Mouse (Mus musculus): ENCODE data around the gene Cfap126. TPM values are rescaled to one million over a fixed set of nuclear protein-coding genes. Genes with fewer than 3 reads are reported as not detected.
"Not testable (repeated sequence)": the region's sequence is repeated elsewhere in the genome, so short reads cannot be mapped to it uniquely, and the experiment has no call there.

The Cfap126 gene
- 2.2 and 2.8 TPM in 2 replicates for polyA plus RNA-seq (2016; fragmentation: Nextera tagmentation; extraction: Ambion mirVana)

DNA sequence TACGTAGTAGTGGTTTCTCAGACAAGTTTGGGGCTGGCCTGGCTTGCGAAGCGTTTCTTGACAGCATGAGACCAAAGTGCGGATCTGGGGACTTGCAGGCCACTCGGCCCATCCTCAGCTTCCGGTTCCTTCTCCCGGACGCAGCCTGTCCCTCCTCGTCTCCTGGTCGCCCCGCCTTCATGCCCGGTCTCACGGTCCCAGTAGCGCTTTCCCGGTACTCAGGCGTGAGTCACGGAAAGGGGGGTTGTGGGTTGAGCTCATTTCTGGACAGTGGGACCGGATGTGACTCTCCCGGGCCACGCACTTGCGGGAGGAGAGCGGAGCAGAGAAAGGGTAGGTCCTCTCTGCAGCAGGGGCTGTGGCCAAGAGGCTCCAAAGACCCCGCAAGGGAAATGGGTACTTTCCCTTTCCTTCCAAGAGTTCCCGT lies at the start of gene Cfap126:
Gene Cfap126 (plus strand): TSS at position 46 of the 427 bp plus-strand sequence.
- 1% methylated on average over 24 of the region's 24 CpGs for WGBS
- Histone ChIP-seq H3K36me3 (replicated peaks) (no peaks in the 10 kb centered on the region), H3K27ac (peak within 1 kb of the TSS; percentile 90), H3K4me3 (peak within 1 kb of the TSS; percentile 65), H3K4me1 (peaks cover 30% of the 10 kb centered on the region), H3K27me3 (ENCODE audit: poor library complexity, severe bottlenecking) (0 out of 2 replicates have a peak, but pooled peaks cover 7% of the 10 kb centered on the region), H3K9me3 (no peaks in the 10 kb centered on the region)
- peak; percentile 79 for DNase-seq (ENCODE audit: extremely low spot score, low spot score)

GRCm38 (mm10) chr1:171064491-171065242 lies 49.1 kb upstream of the Cfap126 start, which contains the start of gene Fcgr3:
TSS of gene Fcgr3 (minus strand) at chr1:171064935.
- peak; percentile 90 for DNase-seq (ENCODE audit: extremely low spot score, low spot score)
- H3K36me3 ChIP-seq (replicated peaks); H3K27ac ChIP-seq; H3K9me3 ChIP-seq: not testable (repeated sequence)
- WGBS: 2% methylated on average over 45 of the region's 75 CpGs
- H3K4me3 ChIP-seq: peak within 1 kb of the TSS; percentile 47
- H3K4me1 ChIP-seq: peaks cover 14% of the 10 kb centered on the region
- H3K27me3 ChIP-seq (ENCODE audit: poor library complexity, severe bottlenecking): peaks cover 47% of the 10 kb centered on the region

- not testable (repeated sequence) for DNase-seq (ENCODE audit: extremely low spot score, low spot score); H3K27ac ChIP-seq; H3K36me3 ChIP-seq (replicated peaks); H3K9me3 ChIP-seq
- Histone ChIP-seq H3K27me3 (ENCODE audit: poor library complexity, severe bottlenecking) (peaks cover 52% of the 10 kb centered on the region), H3K4me1 (peaks cover 16% of the 10 kb centered on the region), H3K4me3 (peak overlapping the region; percentile 43)
- WGBS: 2% methylated on average over 25 of the region's 35 CpGs
Observed at GRCm38 (mm10) chr1:171065243-171065587, 48.5 kb upstream of the Cfap126 start.

DNA sequence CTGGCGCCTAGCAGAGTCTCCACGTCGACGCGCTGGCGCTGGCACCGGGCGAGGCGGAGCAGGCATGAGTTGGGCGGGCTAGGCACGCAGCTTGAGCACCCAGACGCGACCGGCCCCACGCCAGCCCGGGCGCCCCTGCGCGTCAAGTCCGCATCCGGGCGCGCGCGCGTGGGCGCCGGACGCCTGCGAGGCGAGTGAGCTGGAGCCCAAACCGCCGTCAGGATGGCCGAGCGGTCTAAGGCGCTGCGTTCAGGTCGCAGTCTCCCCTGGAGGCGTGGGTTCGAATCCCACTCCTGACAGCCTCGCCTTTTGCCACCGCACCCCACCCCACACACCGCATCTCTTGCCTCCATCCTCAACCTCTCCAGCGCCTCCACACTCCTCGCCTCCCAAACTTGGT lies 48.0 kb upstream of the Cfap126 start:
- not testable (repeated sequence) for H3K9me3 ChIP-seq; H3K27ac ChIP-seq; DNase-seq (ENCODE audit: extremely low spot score, low spot score); H3K36me3 ChIP-seq (replicated peaks)
- H3K27me3 ChIP-seq (ENCODE audit: poor library complexity, severe bottlenecking): peaks cover 56% of the 10 kb centered on the region
- 4% methylated on average over 32 of the region's 45 CpGs for WGBS
- peaks cover 16% of the 10 kb centered on the region for H3K4me1 ChIP-seq
- peak overlapping the region; percentile 47 for H3K4me3 ChIP-seq

- not testable (repeated sequence) for H3K27ac ChIP-seq; DNase-seq (ENCODE audit: extremely low spot score, low spot score); H3K4me3 ChIP-seq; H3K36me3 ChIP-seq (replicated peaks); H3K9me3 ChIP-seq
- peaks cover 19% of the 10 kb centered on the region for H3K4me1 ChIP-seq
- 20% methylated on average over 3 of the region's 10 CpGs for WGBS
- H3K27me3 ChIP-seq (ENCODE audit: poor library complexity, severe bottlenecking): peaks cover 63% of the 10 kb centered on the region
Observed at GRCm38 (mm10) chr1:171066583-171066982, 47.1 kb upstream of the Cfap126 start.

DNA sequence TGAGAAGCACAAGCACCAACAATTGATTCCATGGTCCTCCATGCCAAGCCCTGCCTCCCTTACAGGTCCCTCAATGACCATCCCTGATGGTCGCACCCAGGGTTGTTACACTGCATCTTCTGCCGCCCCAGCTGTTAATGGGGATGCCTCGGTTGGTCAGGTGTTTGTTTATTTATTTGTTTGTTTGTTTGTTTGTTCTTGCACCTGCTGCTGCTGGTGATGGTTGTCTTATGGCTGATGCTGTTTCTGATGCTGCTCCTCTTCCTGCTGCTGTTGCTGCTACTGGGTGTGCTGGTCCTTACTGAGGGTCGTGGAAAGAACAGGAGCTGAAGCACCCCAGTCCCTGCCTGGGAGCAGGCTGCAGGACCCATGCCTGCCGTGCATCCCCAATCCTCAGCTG lies 45.8 kb upstream of the Cfap126 start:
- H3K27ac ChIP-seq; H3K36me3 ChIP-seq (replicated peaks); H3K4me3 ChIP-seq; H3K9me3 ChIP-seq; DNase-seq (ENCODE audit: extremely low spot score, low spot score): not testable (repeated sequence)
- Histone ChIP-seq H3K4me1 (peaks cover 19% of the 10 kb centered on the region), H3K27me3 (ENCODE audit: poor library complexity, severe bottlenecking) (peaks cover 61% of the 10 kb centered on the region)
- WGBS: 55% methylated on average over 5 of the region's 5 CpGs

DNA sequence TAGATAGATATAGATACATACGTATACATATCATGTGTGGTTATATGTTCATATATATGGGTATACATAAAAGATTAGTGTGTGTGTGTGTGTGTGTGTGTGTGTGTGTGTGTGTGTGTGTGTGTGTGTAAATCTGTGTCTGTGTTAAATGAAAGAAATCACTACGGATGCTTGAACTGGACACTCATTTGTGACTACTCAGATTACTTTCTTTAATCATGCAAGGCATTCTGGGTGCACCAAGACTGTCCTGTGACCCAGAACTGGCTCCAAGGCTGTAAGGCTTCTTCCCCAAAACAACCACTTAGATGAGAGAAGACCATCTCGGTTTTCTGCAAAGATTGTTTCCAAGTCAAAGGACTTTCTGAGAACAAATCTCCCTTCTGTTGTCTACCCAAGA lies 44.2 kb upstream of the Cfap126 start:
- H3K4me3 ChIP-seq; H3K27ac ChIP-seq; H3K36me3 ChIP-seq (replicated peaks); H3K9me3 ChIP-seq: not testable (repeated sequence)
- peaks cover 11% of the 10 kb centered on the region for H3K4me1 ChIP-seq
- 66% methylated on average over 3 of the region's 3 CpGs for WGBS
- peaks cover 57% of the 10 kb centered on the region for H3K27me3 ChIP-seq (ENCODE audit: poor library complexity, severe bottlenecking)
- peak; percentile 53 for DNase-seq (ENCODE audit: extremely low spot score, low spot score)

DNA sequence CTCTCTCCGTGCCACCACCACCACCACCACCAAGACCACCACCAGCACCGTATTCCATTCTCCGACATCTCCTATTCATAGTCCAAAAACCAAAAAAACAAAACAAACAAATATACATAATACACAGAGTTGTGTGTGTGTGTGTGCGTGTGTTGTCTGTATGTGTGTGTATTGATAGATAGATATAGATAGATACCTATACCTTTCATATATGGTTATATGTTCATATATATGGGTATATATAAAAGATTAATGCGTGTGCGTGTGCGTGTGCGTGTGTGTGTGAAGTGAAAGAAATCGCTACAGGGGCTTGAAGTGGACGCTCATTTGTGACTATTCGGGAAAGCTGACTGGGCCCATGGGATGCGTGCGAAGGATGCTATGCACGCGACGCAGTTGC lies 42.8 kb upstream of the Cfap126 start:
- not testable (repeated sequence) for DNase-seq (ENCODE audit: extremely low spot score, low spot score); H3K4me1 ChIP-seq; H3K9me3 ChIP-seq; H3K36me3 ChIP-seq (replicated peaks); H3K27ac ChIP-seq
- Histone ChIP-seq H3K27me3 (ENCODE audit: poor library complexity, severe bottlenecking) (peaks cover 49% of the 10 kb centered on the region), H3K4me3 (peak overlapping the region; percentile 22; the same call in 1 of the 2 replicates)
- 22% methylated on average over 16 of the region's 16 CpGs for WGBS

DNA sequence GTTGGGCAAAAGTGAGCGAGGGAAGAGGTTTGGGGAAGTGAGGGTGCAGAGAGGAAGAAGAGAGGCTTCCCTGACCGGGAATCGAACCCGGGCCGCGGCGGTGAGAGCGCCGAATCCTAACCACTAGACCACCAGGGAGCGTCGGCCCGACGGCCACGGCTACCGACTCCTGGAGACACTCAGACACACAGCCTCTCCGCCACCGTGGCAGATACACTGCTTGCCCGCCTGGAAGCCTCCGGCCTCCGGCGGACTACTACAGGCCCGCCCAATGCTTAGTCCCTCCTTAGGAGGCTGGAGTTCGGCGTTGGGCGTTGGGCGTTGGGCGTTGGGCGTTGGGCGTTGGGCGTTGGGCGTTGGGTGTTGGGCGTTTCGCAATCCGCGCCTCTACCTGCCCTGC lies 42.0 kb upstream of the Cfap126 start:
- H3K4me1 ChIP-seq; H3K9me3 ChIP-seq; DNase-seq (ENCODE audit: extremely low spot score, low spot score); H3K4me3 ChIP-seq; H3K27ac ChIP-seq; H3K36me3 ChIP-seq (replicated peaks): not testable (repeated sequence)
- peaks cover 45% of the 10 kb centered on the region for H3K27me3 ChIP-seq (ENCODE audit: poor library complexity, severe bottlenecking)
- WGBS: no CpG with 5 or more reads among the region's 35 CpGs

DNA sequence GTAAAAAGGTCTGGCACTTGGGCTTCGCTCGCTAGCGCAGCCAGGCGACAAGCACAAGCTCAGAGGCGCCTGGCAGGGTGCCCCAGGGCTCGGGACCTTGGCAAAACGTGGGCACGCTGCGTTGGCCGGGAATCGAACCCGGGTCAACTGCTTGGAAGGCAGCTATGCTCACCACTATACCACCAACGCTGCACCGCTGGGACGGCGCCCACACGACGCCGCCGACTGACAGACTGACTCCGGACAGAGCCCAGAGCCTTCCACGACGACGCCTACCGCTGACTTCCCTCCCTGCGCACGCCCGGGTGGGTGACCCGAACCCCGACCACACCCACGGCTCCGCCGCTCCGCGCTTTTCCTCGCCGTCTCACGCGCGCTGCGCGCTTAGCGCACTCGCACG lies 41.5 kb upstream of the Cfap126 start:
- H3K36me3 ChIP-seq (replicated peaks); DNase-seq (ENCODE audit: extremely low spot score, low spot score); H3K27ac ChIP-seq; H3K4me1 ChIP-seq; H3K9me3 ChIP-seq; H3K4me3 ChIP-seq: not testable (repeated sequence)
- peaks cover 48% of the 10 kb centered on the region for H3K27me3 ChIP-seq (ENCODE audit: poor library complexity, severe bottlenecking)
- no CpG with 5 or more reads among the region's 45 CpGs for WGBS

- peak; percentile 68 for DNase-seq (ENCODE audit: extremely low spot score, low spot score)
- H3K4me3 ChIP-seq: not testable (repeated sequence)
- WGBS: 19% methylated on average over 8 of the region's 10 CpGs
Observed at GRCm38 (mm10) chr1:171074283-171074682, 39.4 kb upstream of the Cfap126 start.

GRCm38 (mm10) chr1:171076176-171076575 lies 37.5 kb upstream of the Cfap126 start:
- 73% methylated on average over 5 of the region's 5 CpGs for WGBS
- H3K9me3 ChIP-seq; H3K4me3 ChIP-seq; H3K36me3 ChIP-seq (replicated peaks); DNase-seq (ENCODE audit: extremely low spot score, low spot score); H3K4me1 ChIP-seq; H3K27ac ChIP-seq: not testable (repeated sequence)
- peaks cover 43% of the 10 kb centered on the region for H3K27me3 ChIP-seq (ENCODE audit: poor library complexity, severe bottlenecking)

More at GRCm38 (mm10) chr1:171074283-171074682, 39.4 kb upstream of the Cfap126 start:
- H3K27me3 ChIP-seq (ENCODE audit: poor library complexity, severe bottlenecking): peaks cover 60% of the 10 kb centered on the region
- H3K27ac ChIP-seq; H3K36me3 ChIP-seq (replicated peaks); H3K9me3 ChIP-seq: not testable (repeated sequence)
- H3K4me1 ChIP-seq: peaks cover 12% of the 10 kb centered on the region

DNA sequence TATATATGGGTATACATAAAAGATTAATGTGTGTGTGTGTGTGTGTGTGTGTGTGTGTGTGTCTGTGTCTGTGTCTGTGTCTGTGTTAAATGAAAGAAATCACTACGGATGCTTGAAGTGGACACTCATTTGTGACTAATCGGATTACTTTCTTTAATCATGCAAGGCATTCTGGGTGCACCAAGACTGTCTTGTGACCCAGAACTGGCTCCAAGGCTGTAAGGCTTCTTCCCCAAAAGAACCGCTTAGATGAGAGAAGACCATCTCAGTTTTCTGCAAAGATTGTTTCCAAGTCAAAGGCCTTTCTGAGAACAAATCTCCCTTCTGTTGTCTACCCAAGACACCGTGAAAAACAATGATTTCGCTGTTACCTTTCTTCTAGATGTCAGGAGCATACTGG lies 36.5 kb upstream of the Cfap126 start:
- 38% methylated on average over 5 of the region's 5 CpGs for WGBS
- H3K9me3 ChIP-seq, H3K4me3 ChIP-seq: not testable (repeated sequence)

More for the DNA sequence above, 36.5 kb upstream of the Cfap126 start:
- H3K4me1 ChIP-seq; DNase-seq (ENCODE audit: extremely low spot score, low spot score); H3K27ac ChIP-seq; H3K36me3 ChIP-seq (replicated peaks): not testable (repeated sequence)
- peaks cover 47% of the 10 kb centered on the region for H3K27me3 ChIP-seq (ENCODE audit: poor library complexity, severe bottlenecking)

Data from forebrain, embryonic 10.5 days (tissue).